Mouse (Mus musculus) myocyte (in vitro differentiated cells): ENCODE results near the gene Cadm3.

Source experiments
- MAX ChIP-seq: IDR thresholded peaks from one replicate; pipeline ENCODE4 v1.6.1; 2011; ENCODE audit warnings: low read depth, mild to moderate bottlenecking, control low read depth
- MYOD1 ChIP-seq, 3 experiments: IDR thresholded peaks; one replicate each; pipeline ENCODE4 v1.6.1; 2011; ENCODE audit warnings: control low read depth in 2 of 3, low read depth in 2 of 3, mild to moderate bottlenecking in 2 of 3, moderate library complexity in 1 of 3; ENCODE audit not compliant: insufficient read length in 2 of 3, control insufficient read depth in 1 of 3
- POLR2A ChIP-seq: IDR thresholded peaks from one replicate; pipeline ENCODE4 v1.6.1; 2011; ENCODE audit warnings: low read depth, mild to moderate bottlenecking, control low read depth, moderate library complexity; ENCODE audit not compliant: insufficient read length
- POLR2AphosphoS2 ChIP-seq: IDR thresholded peaks from one replicate; pipeline ENCODE4 v1.6.1; 2011; ENCODE audit warnings: low read depth, control low read depth; ENCODE audit not compliant: insufficient read length
- TCF12 ChIP-seq: IDR thresholded peaks from one replicate; pipeline ENCODE4 v1.6.1; 2011; ENCODE audit warnings: mild to moderate bottlenecking, control low read depth; ENCODE audit not compliant: poor library complexity, insufficient read depth, severe bottlenecking
- USF1 ChIP-seq: IDR thresholded peaks from one replicate; pipeline ENCODE4 v1.6.1; 2011; ENCODE audit warnings: low read depth, mild to moderate bottlenecking, control low read depth, moderate library complexity

DNA sequence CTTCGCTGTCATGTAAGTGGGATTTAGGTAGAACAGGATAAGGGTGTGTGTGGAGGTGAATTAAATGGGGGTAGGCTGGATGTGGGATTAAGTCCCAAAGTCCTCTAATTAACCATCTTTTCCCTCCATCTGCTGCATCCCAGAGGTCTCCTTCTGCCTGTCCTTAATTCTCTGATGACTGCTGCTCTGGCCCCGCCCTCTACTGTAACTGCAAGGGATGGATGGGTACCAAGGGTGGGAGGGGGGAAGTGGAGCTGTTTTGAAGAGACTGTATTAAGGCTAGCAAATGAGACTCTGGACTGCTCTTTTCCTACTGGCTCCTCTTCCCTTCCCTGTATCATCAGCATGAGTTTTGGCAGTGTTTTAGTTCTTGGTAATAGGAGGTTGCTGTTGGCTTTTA lies 2.1 kb upstream of the Cadm3 start:
- no peak for TF ChIP-seq POLR2A
- TF ChIP-seq MAX: no peak
- no peak for TF ChIP-seq USF1
- no peak for TF ChIP-seq TCF12
- TF ChIP-seq POLR2AphosphoS2: no peak
- TF ChIP-seq MYOD1 (IDR thresholded peaks at IDR 0.05; ENCODE audit: control insufficient read depth in 1 of 3, insufficient read length in 2 of 3, low read depth in 2 of 3): no peak
